Mouse (Mus musculus): ENCODE results near the gene Tmem236. TPM values are rescaled to one million over a fixed set of nuclear protein-coding genes. Genes with fewer than 3 reads are reported as not detected.

Gene Tmem236
- total RNA-seq, 2 experiments from 2014 or later: 0.14 TPM; not detected in 1

- intact Hi-C loops (cut with DNase I): no loop called here
- no peak for DNase-seq
Observed at GRCm38 (mm10) chr2:14239151-14239550, 64.8 kb downstream of the Tmem236 start.

GRCm38 (mm10) chr2:14244157-14244556, 69.8 kb downstream of the Tmem236 start:
- intact Hi-C loops (cut with DNase I): no loop called here
- DNase-seq: no peak

- DNase-seq: no peak
- intact Hi-C loops (cut with DNase I): no loop called here
Observed at GRCm38 (mm10) chr2:14244668-14245067, 70.3 kb downstream of the Tmem236 start.

- intact Hi-C loops (cut with DNase I): no loop called here
- DNase-seq: no peak
Observed at GRCm38 (mm10) chr2:14249839-14250564, 75.7 kb downstream of the Tmem236 start.

GRCm38 (mm10) chr2:14251938-14252337, 77.6 kb downstream of the Tmem236 start:
- intact Hi-C loops (cut with DNase I): no loop called here
- DNase-seq: no peak

- DNase-seq: no peak
Observed at GRCm38 (mm10) chr2:14258345-14258850, 84.1 kb downstream of the Tmem236 start.

GRCm38 (mm10) chr2:14262090-14262489, 87.8 kb downstream of the Tmem236 start:
- intact Hi-C loops (cut with DNase I): no loop called here
- DNase-seq: no peak

More at GRCm38 (mm10) chr2:14258345-14258850, 84.1 kb downstream of the Tmem236 start:
- intact Hi-C loops (cut with DNase I): no loop called here

- DNase-seq: no peak
- intact Hi-C loops (cut with DNase I): no loop called here
Observed at GRCm38 (mm10) chr2:14269160-14269559, 94.8 kb downstream of the Tmem236 start.

Small RNA genes lying within 50 kb of the gene (microRNA-seq; reads per million reads assigned to microRNA genes)
- gene Mir511: 6.0 reads per million, percentile 15 among the genes with 10 or more reads in this experiment

Other genes starting within 250 kb of the Tmem236 start
- gene Hacd1, start 118.4 kb upstream of the Tmem236 start, total RNA-seq (2021): 10 to 100 TPM; 31.4 to 32.8 TPM
- gene Stam, start 100.4 kb upstream of the Tmem236 start, total RNA-seq (2021): 100 to 1,000 TPM; 103 to 105 TPM
- 10 to 100 TPM; 10.7 to 12.3 TPM for gene Mrc1, start 54.9 kb downstream of the Tmem236 start, total RNA-seq (2021)
- 1 to 10 TPM; 4.2 to 4.8 TPM for gene Slc39a12, start 213.8 kb downstream of the Tmem236 start, total RNA-seq (2021)

Measured in left cerebral cortex, postnatal 4 days (tissue).